Mouse (Mus musculus) C2C12 (cell line): ENCODE data around the gene Ugt1a5.

ENCODE experiments used
- CEBPB ChIP-seq: IDR thresholded peaks from one replicate; pipeline ENCODE4 v1.6.1; 2011; ENCODE audit warnings: low read depth, mild to moderate bottlenecking, control low read depth, moderate library complexity
- CTCF ChIP-seq: IDR thresholded peaks from one replicate; pipeline ENCODE4 v1.5.1; 2011; ENCODE audit not compliant: control insufficient read depth, insufficient read depth, insufficient read length
- FOSL1 ChIP-seq: IDR thresholded peaks from one replicate; pipeline ENCODE4 v1.8.0; 2011; ENCODE audit warnings: mild to moderate bottlenecking, low read length; ENCODE audit not compliant: poor library complexity, insufficient read depth, severe bottlenecking
- MAX ChIP-seq: IDR thresholded peaks from one replicate; pipeline ENCODE4 v1.6.1; 2011; ENCODE audit warnings: mild to moderate bottlenecking, control low read depth
- MYOG ChIP-seq: IDR thresholded peaks from one replicate; pipeline ENCODE4 v1.6.1; 2011; ENCODE audit not compliant: control insufficient read depth, insufficient read length; ENCODE audit errors: extremely low read depth
- USF1 ChIP-seq: IDR thresholded peaks from one replicate; pipeline ENCODE4 v1.6.1; 2011; ENCODE audit warnings: low read depth, mild to moderate bottlenecking, control low read depth, moderate library complexity

DNA sequence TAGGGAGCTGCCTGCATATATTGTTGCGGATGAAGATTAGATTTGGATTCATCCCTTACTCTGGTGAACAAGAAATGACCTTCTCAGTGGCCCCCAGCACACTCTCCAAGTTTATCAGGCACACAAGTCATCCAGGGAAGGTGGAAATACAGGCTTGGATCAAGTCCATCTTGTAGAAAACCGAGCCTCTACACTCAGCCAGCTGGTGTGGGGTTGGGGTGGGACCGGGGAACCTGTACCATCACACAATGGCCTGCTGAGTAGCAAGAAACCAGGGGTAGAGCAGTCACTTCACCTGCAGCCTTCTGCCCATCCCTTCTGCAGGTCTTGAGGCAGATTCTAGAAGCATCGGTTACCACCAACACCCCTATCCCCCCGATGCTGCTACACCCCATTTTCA is 68.8 kb downstream of the Ugt1a5 start:
- TF ChIP-seq CEBPB (no peak), CTCF (no peak), MYOG (no peak), FOSL1 (no peak), MAX (no peak), USF1 (no peak)
